Mouse (Mus musculus): Measurements from ENCODE around the gene Riox1. TPM values are rescaled to one million over a fixed set of nuclear protein-coding genes. Genes with fewer than 3 reads are reported as not detected.
"Not testable (repeated sequence)": the region's sequence is repeated elsewhere in the genome, so short reads cannot be mapped to it uniquely, and the experiment has no call there.

The Riox1 gene
- polyA plus RNA-seq (2012; rRNA removed): 8.4 and 10.7 TPM in 2 replicates

DNA sequence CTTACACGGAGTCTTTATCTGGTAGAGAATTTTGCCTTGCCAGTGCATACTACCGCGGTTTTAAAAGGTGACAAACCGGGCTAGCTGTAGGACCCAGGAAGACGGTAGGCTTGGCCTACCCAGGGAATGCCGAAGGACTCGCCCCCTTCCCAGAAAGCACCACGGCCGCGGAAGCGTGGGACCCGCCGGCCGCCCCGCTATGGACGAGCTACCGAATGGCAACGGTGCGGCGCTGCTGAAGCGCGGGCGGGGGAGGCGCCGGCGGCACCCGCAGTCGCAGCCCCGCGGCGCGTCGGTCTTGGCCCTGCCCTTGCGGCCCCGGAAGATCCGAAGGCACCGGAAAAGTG, at the start of gene Riox1:
TSS of gene Riox1 (plus strand) at position 116 of the 347 bp plus-strand sequence.
- DNase-seq (ENCODE audit: low read depth): no peak

DNA sequence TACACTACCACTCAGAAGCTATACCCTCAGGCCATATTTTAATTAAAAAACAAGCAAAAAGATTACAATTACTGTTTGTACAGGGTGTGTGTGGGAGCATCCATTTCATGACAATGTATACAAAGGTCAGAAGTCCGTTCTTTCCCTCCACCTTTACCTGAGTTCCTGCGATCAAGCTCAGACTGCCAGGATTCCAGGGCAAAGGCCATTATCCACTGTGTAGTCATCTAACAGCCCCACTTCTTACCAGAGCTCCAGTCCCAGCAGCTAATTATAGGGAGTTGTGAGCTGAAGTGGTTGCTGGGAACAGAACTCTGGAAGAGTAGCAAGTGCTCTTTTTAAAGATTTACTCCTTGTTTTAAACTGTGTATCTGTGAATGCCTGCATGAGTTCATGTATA, 40.0 kb upstream of the Riox1 start:
- no peak for DNase-seq (ENCODE audit: low read depth)

DNA sequence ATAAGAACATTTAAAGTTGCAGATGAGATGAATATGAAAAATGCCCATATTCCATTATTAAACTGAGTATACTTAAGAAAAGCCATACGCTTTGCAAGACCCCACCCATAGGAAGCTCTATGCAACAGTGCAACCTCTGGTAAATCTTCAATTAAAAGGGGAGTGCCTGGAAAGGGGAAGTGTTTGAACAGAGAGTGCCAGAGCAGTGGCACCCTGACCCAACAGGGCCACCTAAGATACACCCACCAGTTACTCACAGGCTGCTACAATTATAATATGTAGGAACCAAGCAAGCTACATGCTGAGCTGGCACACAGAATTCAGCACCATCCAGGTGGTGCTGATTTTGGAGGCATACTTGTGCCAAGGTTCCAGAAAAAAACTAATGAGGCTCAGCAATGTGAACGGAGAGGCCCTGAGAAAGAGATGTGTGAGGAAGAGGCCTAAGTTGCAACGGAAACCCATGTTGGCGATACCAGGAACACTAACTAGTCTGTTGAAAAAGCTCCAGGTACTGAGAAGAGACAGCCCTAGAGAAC, 36.1 kb upstream of the Riox1 start:
- DNase-seq (ENCODE audit: low read depth): no peak

DNA sequence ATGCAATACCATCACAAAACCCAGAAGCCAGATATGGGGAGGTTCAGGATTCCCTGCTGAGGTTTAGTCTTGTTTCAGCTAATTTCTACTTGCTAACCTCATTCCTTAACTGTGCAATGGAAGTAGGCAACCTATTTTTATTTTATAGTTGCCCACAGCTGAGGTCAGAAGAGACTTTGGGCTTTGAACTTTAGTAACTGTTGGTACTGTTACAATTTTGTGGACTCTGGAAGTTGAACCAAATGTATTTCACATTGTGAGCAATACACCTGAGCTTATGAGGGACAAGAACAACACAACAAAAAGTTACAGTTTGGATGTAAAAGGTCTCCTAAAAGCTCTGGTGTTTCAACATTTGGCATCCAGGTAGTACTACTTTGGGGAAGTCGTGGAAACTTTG, 35.6 kb upstream of the Riox1 start:
- DNase-seq (ENCODE audit: low read depth): no peak

DNA sequence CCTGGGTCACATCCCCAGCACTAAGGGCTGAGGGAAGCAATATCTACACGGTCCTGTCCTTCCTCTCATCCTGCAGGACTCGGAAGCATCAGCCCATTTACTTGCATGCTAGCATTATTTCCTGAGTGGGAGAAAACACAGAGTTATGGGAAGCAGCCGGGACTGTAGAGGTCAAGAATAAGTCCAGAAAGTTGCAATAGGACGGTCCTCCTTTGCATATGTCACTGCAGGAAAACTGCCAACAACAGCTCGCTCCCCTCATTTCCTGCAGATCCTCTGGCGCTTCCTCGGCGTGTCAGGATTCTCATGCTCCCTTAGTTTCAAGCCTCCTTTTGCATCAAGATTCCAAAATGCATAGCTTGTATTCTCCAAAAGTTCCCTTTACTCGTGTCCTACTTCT, 33.5 kb upstream of the Riox1 start:
- DNase-seq (ENCODE audit: low read depth): no peak

DNA sequence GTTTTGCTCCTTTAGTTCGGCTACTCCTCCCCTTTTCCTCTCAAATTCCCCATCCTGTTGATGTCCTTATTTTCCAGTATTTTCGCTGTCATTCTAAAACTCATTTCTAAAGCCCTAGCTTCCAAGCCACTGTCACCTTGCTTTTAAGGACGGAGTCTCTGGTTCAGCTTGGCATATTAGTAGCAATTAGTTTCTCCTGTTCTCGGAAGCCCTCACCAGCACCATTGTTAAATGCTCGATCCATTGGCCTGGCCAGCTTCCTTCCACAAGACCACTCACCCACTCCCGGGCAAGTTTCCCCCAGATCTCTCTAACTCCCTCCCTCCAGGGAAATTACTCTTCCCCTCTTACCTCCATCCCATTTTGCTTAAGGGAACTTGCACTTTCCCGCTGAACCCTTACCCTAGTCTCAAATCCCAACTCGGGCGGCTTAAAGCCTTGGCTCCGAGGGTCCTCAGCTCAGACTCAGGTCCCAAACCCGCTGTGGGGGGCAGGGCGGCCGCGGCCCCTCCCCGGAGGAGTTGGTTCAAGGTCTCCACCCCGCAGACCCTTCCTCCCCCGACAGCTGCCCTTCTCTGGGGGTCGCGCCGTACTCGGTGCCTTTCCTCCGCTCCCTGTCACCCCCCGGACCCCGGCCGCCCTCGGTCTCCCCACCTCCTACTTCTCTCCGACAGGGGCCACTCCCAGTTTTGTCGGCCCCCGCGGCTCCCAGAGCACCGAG, 29.5 kb upstream of the Riox1 start:
- DNase-seq (ENCODE audit: low read depth): no peak

DNA sequence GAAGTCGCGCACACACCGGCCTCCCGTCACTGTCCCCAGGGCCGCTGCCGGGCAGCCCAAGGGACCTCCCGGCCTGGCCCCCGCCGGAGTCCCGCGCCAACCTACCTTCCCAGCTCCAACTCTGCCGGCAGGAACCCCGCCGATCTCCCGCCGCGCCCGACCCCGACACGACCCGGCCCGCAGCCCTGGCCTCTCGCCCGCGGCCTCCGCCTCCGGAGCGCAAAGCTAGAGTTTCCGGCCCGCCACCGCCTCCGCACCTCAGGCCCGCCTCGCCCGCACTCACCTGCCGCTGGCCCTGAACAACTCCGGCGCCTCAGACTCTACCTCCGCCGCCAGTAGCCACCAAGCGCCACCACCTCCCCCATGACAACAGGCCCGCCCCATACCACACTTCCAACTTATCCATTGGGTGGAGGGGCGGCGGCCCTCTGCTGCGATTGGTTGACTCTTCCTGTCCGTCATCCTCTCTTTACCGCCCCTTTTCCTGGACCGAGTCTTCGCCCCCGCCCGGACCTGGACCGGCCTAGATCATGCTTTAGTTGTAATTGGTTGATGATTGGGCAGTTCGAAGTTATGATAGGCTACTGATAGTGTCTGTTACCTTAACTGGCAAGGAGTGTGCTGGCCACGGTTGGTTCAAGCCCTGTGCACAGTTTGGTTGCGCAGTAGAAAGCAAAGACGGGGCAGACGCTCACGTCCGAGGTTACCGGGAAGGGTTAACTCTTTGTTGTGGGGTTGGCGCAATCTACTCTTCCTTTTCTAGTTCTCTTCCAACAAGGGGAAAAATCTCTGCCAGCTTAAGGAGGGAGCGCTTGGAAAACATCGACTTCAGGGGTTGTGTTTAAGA, 28.6 kb upstream of the Riox1 start, which contains the start of gene Numb:
TSS of gene Numb (minus strand) at position 400 of the 847 bp plus-strand sequence.
- DNase-seq (ENCODE audit: low read depth): peak; percentile 98

DNA sequence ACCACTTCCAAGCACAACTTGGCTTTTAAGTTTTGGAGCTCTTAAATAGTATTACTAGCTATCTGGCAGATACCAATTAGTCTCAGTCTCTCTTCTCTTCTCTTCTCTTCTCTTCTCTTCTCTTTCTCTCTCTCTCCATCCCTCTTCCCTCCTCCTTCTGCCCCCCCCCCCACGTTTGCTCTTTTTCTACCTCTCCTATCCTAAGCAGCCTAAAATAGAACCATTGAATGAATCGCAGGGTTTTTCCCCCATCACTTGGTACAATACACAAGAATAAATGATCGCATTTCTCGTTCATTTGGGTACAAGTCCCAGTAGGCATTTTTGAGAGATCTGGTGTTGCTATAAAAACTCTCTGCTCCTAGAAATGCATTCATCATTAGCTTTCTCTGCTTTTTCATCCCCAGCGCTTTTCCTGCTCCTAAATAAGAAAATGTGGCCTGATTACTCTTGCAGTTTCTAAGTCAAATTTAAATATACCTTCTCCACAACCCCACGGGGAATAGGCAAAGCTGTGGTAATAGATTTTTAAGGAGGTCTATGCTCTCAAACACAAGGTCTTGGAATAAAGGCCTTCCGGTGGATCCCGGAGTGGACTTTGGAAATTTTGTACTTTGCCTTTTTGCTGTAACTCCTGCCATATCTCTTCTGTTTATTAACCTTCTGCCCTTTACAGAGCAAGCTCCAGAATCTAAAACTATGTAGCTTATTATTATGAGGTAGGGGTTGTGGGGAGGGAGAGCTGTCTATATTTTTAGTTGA, 27.5 kb upstream of the Riox1 start:
- DNase-seq (ENCODE audit: low read depth): no peak

DNA sequence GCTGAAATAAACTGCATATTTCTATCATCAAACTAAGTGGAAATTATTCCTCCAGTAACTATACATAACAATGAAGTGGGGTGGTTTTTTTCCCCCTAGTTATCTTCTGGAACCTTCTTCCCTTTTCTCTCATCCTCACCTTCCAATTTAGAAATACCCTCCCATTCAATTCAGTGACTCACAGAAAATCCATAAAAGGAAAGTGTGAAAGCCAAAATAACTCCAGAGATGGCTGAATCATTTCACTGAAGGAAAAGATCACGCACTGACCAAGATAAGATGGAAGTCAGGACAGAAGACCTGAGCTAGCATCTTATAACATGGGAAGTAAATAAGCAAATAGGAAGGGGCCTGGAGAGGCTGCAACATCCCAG, 26.9 kb upstream of the Riox1 start:
- no peak for DNase-seq (ENCODE audit: low read depth)

DNA sequence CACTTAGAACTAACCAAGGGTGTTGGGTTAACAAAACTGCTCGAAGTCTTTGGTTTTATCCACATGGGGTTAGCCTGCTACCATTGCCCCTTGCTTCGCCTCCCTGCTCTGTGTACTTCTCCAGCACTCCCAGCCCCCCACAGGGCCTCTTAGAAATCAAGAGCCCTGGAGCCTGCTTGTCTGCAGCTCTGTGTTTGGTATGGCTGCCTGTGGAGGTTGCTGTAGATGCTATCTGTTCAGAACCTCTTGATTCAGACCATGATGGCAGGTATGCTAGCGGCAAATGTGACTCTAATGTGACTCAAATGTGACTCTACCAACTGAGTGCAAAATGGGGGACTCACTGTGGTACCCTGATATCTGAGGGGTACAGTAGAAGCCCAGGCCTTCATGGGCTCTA, 26.1 kb upstream of the Riox1 start:
- no peak for DNase-seq (ENCODE audit: low read depth)

DNA sequence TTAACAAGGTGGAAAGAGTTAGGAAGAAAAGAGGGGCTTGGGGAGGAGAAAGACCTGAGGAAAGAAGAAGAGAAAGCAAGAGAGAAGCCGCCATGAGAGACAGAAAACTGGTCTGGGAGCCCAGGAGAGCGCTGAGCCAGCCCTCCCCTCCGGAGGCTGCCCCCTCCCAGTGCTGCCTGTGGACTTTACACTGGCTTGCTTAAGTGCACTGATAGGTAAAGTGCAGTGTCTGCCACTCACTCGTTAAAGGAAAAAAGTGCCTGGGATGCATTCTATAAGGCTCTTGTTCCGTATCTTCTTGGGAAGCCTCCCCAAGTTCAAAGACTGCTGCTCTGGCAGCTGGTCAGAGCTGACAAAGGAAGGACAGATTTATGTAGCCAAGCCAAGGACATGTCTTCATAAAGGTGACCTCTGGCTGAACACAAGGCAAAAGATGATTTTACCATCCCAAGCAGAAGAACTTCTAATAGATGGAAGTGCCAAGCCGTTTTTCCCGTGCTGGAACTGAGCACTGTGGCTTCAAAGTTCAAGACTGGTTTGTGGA, 25.2 kb upstream of the Riox1 start:
- DNase-seq (ENCODE audit: low read depth): no peak

DNA sequence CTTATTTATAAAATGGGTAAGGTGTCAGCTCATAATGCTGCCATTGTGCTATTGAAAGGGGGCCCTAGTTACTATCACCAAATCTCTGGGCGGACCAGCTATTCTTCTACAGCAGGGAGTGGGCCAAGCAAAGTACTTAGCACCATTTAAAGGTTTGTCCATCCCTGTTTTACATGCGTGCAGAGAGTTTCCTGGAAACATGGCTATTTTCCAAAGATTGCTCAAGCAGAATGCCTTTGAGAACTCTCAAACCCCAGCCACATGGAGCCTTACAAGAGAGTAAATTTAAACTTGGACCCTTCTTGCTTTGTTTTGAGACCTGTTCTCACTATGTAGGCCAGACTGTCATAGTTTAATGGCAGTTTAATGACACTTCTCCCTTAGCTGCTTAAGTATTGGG, 24.3 kb upstream of the Riox1 start:
- DNase-seq (ENCODE audit: low read depth): no peak

DNA sequence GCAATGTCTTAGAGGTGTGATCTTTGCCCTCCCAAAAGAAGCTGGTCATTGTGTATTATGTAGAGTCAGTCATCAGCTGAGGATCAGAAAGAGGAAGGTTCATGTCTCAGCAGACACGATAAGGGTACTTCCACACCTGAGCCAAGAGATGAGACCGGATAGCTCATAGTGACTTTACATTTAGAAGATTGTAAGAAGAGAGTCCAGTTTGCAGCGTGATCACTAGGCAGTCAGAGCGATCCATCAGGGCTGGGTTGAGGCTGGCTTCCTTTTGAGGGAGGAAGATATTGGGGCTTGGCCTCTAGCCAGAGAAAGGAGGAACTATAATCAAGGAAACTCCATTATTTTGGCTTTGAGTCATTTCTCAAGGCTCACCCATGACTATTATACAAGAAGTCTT, 22.7 kb upstream of the Riox1 start:
- no peak for DNase-seq (ENCODE audit: low read depth)

DNA sequence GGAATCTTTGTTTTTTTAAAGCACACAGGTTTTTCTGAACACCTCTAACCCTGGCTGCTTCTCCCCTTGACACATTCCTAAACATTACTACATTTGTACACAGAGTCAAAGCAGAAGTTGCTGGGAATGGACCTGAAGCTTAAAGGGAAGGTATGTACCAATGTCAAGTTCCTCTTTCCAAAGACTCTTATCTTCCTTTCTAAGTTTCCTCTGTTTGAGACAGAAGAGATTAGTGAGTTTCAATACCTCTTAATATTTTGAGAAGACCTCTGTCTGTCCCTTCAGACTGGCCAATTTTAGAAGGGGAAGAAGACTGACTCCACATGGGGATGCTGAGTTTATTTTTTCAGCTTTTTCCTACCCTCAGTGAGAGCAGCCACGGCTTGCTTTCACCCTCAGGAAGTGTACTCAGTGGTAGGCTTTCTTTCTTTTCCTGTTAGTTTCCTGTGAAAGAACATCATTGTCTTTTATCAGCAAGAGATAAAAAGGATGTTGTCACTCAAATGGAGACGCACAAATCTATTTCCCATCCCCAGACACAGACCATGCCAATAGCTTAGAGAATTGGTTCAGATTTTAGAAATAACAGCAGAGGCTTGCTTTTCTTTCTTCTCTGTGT, 21.1 kb upstream of the Riox1 start:
- no peak for DNase-seq (ENCODE audit: low read depth)

DNA sequence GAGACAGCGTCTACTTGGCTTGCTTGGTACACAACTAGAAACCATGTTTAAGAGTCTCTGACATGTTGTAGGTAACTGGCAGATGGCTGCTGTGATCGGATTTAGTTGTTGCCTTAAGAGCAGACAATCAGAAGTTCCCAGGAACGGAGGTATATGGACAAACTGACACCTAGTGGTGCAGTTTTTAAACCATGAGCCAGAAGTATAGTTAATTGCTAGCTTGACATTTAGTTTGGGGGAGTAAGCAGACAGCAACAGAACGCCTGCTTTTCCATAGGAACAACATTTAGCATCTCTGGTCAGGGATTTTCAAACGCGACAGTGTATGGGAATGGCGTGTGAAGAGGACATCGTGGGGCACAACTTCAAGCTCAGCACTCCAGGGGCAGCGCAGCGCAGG, 12.8 kb upstream of the Riox1 start:
- no peak for DNase-seq (ENCODE audit: low read depth)

DNA sequence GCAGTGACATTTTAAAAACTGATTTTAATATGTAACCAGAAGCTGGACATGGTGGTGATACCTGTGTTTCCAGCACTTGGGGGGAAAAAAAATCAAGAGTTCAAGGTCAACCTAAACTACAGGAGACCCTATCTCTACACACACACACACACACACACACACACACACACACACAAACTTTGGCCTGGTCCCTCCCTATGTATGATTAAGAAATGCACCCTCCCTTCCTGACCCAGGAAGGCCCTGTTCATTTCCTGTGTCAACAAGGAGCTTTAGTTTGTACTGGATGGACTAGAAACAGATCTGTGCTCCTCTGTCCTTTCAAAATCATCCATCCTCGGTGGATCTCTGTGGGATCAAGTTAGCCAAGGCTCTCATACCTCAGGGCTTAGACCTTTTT, 11.8 kb upstream of the Riox1 start:
- DNase-seq (ENCODE audit: low read depth): not testable (repeated sequence)

DNA sequence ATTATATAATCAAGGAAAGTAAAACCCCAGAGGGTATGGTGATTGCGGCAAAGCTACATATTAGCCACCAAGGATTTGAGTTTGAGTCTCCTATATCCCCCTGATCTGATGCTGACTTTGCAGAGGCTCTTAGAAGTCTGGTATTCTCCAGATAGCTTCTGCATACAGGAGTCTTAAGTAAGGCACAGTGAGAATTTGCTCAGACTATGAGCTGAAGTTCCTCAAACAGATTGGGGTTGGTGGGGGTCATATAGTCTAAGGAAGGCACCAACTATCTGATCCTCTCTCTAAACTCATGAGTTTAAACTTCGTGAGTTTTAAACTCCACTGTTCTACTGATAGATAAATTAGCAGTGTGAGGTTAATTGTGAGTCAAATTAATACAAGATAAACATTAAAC, 11.1 kb upstream of the Riox1 start:
- DNase-seq (ENCODE audit: low read depth): no peak

DNA sequence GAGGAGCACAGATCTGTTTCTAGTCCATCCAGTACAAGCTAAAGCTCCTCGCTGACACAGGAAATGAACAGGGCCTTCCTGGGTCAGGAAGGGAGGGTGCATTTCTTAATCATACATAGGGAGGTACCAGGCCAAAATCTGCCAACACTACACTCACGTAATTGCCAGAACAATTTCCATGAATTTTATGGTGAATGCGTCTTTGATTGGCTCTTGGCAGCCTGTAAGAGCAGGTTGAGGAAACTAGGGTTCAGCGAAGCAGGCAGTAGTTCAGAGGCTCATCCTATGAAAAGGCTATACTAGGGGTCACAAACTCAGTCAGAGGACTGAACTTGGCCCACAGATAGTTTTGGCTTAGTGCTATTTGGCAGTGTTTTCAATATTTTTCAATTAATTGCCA, 10.4 kb upstream of the Riox1 start:
- DNase-seq (ENCODE audit: low read depth): no peak

DNA sequence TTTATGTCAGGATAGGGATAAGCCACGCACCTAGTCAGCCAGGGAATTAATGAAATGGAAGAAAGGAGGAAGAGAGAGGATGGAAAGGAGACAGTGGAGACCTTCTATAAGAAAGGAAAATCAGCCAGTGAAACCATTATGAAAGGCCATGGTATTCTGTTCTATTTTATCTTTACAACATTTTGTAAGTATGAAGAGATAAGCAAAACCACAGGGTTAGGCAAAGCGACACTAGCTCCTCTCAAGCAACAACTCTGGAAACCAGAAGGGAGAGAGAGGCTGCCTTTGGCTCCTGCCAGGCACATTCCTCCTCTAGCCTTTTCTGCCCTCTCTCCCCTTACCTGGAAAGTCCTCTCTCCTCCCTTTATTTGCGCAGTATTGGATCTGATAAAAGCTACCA, 8.5 kb upstream of the Riox1 start:
- DNase-seq (ENCODE audit: low read depth): no peak

DNA sequence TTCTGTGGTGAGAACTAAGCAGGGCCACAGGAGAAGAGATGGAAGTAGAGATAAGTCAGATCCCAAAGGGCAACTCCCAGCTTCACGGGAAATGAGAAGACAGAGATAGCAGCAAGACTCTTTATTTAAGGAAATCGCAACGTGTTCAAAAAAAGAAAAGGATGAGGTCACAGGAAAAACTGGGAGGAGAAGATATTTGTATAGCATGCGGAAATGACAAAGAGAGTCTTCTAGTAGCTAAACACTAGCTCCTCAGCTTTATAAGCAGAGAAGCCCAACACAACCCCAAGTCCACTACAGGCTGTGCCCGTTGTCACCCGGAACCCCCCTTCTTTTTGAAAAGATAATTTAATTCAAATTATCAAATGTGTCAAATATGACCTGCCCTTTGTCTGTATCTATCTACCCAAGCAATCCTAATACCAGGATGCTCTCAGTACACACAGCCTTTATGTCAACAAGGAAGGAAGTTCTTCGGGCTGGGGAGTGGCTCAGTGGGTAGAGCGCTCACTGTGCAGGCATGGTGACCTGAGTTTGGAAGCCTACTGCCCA, 3.1 kb upstream of the Riox1 start:
- DNase-seq (ENCODE audit: low read depth): no peak

DNA sequence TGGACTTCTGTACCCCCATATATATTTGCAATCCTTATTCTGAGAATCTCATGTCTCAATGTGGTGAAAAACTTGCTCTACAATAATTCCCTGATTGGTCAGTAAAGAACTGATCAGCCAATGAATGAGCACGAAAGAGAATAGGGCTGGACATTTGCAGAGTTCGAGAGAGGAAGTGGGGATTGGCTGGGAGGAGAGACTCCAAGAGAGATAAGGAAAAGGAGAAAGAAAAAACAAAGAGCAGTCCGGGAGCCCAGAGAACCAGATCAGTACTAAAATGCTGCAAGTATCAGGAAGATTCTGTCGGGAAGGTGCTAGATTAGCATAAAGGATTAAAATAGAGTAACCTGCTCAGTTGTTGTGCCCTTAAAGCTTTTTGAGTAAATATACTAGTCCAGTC, 1.4 kb upstream of the Riox1 start:
- no peak for DNase-seq (ENCODE audit: low read depth)
